Mouse (Mus musculus) megakaryocyte-erythroid progenitor cell, adult 5-6 weeks (primary cell): ENCODE data around the gene Actn2. TPM values are rescaled to one million over a fixed set of nuclear protein-coding genes. Genes with fewer than 3 reads are reported as not detected.

Source experiments
- ATAC-seq: replicated peaks from 2 replicates; pipeline ENCODE4 v1.8.0; 2016; ENCODE audit warnings: mild to moderate bottlenecking, inconsistent platforms; ENCODE audit not compliant: severe bottlenecking, poor library complexity, low FRiP score, low TSS enrichment
- total RNA-seq, 2 experiments: library from RNA; stranded (forward) in 1 of 2; stranded (reverse) in 1 of 2; fragments of 200-1000, 215-1000 nt in 1 of 2; fragments of >200 nt in 1 of 2; fragmentation: Nextera tagmentation in 1 of 2; gene quantifications; 2 replicates each; pipeline ENCODE4 v1.2.3; 2014 to 2017

The Actn2 gene
- total RNA-seq (2014; fragmentation: Nextera tagmentation) (not detected in 2 replicates), total RNA-seq (2017) (not detected in 2 replicates)

DNA sequence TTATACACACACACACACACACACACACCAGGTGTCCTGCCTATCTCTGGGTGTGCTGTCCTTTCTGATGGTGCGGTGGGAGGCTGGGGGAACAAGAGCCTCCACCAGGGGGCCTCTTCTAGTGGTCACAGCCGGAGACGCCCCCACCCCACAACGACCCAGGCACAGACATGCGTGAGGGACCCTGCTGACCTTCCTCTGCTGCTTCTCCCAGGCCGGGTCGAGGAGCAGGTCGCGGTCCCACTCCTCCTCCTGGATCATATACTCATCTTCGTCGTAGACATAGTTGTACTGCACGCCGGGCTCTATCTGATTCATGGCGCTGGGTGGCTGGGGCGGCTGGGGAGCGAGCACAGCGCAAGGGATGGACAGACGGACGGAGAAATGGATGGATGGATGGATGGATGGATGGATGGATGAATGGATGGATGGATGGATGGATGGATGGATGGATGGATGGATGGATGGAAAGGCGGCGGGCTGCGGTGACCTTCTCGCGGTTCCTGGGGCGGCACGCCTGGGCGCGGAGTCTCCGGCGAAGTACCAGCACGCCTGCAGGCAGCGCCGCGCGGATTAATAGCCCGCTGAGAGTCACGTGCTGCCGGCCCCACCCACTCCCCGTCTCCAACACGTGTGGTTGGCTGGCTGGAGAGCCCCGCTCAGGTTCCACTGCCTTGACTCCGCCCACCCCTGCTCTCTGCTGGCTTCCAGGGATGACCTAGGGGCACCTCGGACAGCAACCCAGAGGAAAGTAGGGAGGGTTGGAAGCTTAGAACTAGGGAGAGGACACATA, at the start of gene Actn2:
Gene Actn2 (minus strand): TSS at position 578 of the 793 bp plus-strand sequence.
- peak; percentile 100 for ATAC-seq

- peak; percentile 71; the same call in 1 of the 2 replicates for ATAC-seq
These were observed 45.7 kb upstream of the Actn2 start for GRCm38 (mm10) chr13:12386286-12386685.

GRCm38 (mm10) chr13:12384796-12385195, 44.2 kb upstream of the Actn2 start:
- ATAC-seq = no peak

DNA sequence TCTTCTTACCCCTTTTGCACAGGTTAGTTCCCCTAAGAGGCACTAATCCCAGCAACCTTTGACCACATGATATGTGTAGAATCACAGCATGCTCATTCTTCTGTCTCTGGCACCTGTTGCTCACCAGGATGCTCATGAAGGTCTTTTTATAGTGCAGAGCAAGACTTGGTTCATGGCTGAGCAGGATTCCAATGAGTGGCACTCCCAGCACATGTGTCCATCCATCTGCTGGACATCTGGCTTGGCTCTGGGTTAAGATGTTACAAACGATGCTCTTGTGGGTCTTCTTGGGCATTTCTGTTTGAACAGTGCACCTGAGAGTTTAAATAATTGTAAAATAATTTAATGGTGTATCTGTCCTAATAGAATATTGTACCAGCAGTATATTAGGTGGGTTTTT, 36.2 kb upstream of the Actn2 start:
- no peak for ATAC-seq

DNA sequence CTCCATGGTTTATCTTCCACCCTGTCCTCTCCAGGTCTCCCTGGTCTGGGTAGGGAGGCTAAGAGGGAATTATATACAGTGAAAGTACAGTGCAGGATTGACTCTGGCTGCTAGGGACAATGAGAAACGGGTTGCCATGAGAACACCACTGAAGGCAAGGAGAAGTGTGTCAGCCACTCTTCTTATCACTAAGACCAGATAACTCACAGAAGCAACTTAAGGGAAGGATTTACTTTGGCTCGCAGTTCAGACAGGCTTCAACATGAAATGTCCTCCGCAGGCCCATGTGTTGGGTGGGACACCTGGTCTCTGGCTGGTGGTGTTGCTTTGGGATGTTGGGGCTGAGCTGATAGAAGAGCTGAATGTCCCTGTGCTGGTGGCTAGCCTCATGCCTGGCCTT, 32.2 kb upstream of the Actn2 start:
- ATAC-seq = no peak

DNA sequence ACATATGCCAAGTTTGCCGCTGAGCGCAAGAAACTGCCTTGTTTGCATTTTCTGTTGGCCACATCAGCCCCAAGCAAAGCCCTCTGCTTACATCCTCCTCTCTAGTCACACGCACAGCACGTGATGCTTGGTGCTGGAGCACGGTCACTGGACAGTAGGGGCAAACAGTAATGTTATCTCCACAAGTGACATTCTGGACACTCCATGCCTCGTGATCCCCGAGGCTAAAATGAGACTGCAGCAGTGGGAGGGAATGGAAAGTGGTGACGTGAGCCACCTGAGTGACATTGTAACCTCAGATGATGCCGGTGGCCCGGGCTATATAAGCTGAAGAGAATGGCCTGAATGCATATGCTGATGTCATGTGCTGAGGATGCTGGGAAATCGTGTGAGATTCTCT, 29.4 kb upstream of the Actn2 start:
- ATAC-seq = no peak

DNA sequence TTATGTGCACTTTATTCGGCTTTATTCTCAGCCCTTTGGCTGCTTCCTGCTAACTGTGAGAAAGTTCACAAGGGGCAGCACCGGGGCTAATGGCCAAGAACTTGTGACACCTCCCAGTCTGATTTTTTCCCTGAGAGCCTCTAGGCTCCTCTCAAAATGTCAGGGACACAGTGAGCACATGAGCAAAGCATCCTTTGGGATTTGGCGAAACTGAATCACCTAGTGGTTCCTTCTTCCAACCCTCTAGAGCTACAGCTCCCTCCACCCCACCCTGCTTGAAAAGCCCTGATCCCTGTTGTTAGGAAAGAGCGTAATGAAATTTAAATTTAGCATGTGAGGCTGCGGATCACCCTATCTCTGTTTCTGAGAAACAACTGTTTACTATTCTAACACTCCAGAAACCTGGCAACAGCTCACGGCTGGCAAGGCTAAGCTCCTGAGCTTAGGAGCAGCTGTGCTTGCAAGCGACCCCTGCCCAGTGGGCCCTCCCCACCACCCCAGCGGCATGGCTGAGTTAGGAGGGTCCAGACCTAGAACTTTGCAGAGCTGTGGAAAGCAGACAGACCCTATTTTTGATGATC, 28.6 kb upstream of the Actn2 start:
- no peak for ATAC-seq

DNA sequence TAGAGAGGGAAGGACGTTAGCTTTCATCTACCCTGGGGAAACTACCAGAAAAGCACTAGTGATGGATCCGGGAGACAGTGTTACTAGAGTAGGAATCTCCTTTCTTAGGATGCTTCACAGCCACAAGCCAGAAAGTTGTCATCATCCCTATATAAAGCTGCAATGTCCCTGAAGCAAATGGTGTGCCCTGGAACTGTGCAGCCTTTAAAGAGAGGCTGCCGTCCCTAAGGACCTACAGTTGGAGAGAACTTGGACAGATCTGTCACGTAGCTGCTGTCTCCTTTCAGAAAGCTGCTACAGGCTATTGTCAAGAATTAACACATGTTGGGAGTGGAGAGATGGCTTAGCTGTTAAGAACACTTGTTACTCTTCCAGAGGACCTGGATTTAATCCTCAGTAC, 20.9 kb upstream of the Actn2 start:
- ATAC-seq = no peak

DNA sequence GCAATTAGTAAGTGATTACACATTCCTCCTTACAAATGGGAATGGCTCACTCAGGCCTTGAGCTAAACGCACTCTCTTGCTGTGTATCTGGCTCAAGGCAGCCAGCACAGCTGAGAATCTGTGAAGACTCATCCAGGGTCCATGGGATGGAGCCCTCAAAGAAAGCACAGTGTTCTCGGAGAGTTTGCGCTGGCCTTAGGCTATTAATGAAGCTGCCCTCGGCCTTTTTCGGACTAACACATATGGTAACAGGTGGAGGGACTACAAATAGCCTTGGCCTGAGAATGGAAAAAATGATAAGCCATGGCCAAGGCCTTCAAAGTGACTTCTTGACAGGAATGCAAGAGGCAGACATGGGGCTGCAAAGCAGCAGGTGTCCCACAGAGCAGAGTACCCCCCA, 17.0 kb upstream of the Actn2 start:
- no peak for ATAC-seq

- ATAC-seq = peak; percentile 50
These were observed 15.6 kb upstream of the Actn2 start for GRCm38 (mm10) chr13:12356184-12356583.

DNA sequence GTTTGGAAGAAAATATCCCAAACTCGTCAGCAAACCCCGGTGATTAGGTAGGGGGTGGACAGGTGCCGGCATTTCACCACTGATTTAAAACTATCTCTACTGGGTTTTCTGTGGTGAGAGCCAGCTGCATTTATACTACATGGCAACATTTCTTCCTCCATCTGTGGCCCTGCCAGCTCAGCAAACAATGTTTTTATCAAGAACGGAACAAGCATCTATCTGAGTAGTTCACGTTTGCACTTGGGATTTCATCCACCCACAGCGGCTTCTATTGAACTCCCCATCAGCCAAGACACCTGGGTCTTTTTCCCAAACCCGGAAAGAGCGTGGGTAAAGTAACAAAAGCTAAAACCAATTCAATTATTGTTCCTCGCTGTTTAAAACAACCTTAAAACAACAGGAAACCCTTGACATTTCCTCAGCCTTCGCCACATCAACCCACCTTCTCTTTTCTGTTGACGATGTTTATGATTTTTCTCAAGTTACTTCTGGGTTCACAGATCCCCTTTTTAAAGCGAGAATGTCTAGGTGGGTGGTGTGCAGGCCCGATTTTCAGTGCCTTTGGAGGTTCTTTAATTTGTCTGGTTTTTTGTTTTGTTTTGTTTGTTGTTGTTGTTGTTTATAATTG, 8.8 kb upstream of the Actn2 start:
- ATAC-seq = no peak

GRCm38 (mm10) chr13:12346837-12347236, 6.3 kb upstream of the Actn2 start:
- 0 out of 2 replicates have a peak, but pooled peaks have one; percentile 37 for ATAC-seq

GRCm38 (mm10) chr13:12341447-12341846, 887 bp upstream of the Actn2 start:
- ATAC-seq = no peak

DNA sequence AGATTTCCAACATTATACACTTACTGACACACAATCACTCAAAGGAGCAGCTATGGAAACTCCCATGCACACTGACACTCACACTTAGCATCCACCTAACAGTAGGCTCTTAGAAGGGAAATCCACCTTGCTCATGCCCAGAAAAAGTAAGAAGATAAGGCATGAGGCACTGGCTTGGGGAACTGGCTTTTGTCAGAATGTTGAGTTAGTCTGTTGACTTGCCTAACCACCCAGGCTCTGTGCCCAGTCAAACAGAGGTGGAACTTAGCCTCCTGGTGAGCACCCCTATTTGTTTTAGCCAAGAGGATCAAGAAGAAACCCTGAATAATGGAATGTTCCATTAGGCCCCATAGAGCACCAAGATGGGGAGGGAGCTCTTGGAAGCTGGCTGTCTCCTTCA, 1.1 kb downstream of the Actn2 start:
- ATAC-seq = no peak

DNA sequence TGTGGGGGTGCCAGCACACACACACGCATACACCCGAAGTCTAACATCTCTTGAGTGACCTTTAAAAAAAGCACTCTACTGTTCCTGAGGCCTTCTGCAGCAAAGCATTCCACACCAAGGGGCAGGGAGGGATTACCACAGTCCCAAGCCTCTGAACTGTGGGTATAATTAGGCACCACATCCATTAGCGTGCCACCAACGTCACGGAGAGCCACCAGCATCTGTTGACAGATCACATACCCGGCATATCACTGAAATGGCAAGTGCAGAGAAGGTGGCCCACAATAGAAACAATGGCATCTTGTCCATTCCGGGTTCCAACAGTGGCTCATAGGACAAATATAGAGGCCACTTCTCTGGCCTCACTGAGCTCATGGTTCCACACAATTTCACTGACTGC, 2.8 kb downstream of the Actn2 start:
- no peak for ATAC-seq

DNA sequence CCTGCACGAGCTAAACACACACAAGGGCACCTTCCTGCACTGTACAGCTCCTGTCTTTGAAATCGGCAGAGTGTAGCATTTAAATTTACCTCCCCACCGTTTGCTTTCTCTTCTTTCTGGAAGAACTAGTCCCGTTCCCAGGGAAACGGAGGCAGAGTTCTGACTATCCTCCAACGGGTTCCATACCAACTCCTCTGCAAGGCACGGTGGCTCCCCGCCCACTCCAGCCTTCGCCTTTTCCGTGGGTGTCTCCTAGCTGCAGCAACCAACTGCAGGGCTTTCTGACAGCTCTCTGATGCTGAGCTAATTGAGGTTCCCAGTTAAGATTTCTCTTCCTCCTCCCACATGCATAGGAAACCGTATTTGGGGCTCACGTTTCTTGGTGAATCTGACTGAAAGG, 6.5 kb downstream of the Actn2 start:
- no peak for ATAC-seq

- ATAC-seq = no peak
These were observed 9.0 kb downstream of the Actn2 start for GRCm38 (mm10) chr13:12331528-12331927.

- ATAC-seq = no peak
These were observed 12.2 kb downstream of the Actn2 start for GRCm38 (mm10) chr13:12328392-12328791.

DNA sequence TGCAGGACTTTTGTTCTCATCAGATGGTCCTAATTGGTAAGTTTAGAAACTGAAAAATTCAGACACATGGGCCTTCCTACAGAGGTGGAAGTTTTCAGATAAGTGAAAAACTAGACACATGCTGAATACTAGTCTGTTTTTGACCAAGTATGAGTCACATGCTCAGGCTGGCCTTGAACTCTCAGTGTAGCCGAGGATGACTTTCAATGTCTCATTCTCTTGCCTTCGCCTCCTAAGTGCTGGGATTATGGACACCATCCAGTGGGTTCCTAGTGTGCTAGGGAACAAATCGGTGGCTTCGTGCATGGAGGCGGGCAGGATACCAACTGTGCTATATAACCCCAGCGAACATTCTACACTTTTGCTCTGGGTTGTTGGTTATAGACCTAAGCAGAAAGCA, 13.0 kb downstream of the Actn2 start:
- ATAC-seq = no peak

DNA sequence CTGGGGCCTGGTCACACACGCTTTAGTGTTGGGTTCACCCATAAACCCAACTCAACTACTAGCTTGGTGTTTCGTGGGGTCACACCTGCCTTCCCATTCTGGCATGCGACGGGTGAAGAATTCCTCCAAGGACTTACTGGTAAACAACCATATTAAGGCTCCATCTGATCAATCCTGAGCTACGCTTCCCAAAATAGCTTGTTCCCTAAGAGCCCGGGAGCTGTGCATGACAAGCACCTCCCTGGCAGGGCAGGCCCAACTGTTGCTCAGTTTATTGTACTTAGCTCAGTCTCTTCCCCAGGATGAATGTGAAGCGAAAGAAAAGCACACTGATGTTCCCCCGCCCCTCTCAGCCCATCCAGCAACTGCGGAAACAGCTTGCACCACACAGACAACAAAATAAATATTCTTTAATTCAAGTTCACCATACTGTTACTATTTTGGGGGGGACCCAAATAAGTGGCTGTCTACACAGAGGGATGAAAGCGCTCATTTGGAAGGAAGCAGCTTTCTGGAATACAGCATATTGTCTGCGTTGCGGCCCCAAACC, 17.4 kb downstream of the Actn2 start:
- no peak for ATAC-seq
